Mouse (Mus musculus): ENCODE results near the gene Lmna.

Gene Lmna

GRCm38 (mm10) chr3:88446471-88447123 lies 63.2 kb downstream of the Lmna start:
- no peak for DNase-seq (ENCODE audit: low spot score)

GRCm38 (mm10) chr3:88442888-88443287 lies 66.9 kb downstream of the Lmna start:
- DNase-seq (ENCODE audit: low spot score) = no peak

DNA sequence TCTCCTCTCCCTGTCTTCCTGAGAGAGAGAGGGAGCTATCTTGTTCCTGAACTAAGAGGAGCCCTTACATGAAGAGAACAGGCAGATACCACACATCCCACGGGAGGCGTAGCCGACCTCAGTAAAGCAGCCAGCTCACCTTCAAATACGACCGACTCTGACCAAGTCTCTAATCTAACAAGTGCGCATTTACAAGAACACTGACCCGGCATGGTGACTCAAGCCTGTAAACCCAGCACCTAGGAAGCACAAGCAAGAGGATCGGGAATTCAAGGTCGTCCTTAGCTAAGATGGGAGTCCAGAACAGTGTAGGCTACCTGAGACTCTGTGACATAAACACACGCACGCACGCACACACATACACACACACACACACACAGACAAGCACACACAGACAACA lies 67.3 kb downstream of the Lmna start:
- no peak for DNase-seq (ENCODE audit: low spot score)

- peak; percentile 78 for DNase-seq (ENCODE audit: low spot score)
These were observed 69.0 kb downstream of the Lmna start for GRCm38 (mm10) chr3:88440500-88441381.

DNA sequence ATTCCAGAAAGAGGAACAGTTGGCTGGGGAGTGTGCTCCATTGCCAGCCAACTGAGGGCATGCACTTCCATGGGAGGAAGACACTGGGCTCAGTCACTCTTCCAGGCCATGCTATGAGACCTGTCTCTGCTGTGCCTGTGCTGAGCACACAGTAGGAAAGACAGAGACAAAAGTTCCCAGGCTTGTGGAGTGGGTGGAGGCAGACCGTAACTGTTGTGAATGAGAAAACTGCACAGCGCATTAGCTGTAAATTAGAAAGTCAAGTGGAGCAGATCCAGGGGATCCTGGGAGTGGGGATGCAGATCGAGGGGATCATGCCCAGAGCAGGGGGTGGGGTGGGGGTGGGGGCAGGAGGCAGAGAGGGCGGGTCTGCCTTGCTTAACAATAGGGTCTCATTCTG lies 70.2 kb downstream of the Lmna start:
- no peak for DNase-seq (ENCODE audit: low spot score)

DNA sequence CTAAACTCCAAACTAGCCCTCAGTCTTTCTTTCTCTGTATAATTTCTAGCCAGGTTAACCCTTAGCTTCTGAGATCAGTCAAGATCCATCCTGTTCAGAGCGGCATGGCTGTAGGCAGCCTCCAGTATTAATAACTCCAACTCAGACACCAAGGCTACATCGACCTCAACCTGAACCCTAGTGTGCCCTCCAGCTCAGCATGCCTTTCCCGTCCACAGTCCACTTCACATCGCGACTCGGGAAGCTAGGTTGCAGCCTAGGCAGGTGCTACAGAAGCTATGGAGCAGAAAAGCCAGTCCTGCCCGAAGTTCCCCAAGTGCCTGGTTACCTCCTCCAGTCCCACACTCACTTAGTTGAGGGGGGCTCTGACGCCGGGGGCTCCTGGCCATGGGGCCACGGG lies 72.3 kb downstream of the Lmna start:
- DNase-seq (ENCODE audit: low spot score) = no peak

- peak; percentile 87 for DNase-seq (ENCODE audit: low spot score)
These were observed 73.2 kb downstream of the Lmna start for GRCm38 (mm10) chr3:88436395-88437201.

DNA sequence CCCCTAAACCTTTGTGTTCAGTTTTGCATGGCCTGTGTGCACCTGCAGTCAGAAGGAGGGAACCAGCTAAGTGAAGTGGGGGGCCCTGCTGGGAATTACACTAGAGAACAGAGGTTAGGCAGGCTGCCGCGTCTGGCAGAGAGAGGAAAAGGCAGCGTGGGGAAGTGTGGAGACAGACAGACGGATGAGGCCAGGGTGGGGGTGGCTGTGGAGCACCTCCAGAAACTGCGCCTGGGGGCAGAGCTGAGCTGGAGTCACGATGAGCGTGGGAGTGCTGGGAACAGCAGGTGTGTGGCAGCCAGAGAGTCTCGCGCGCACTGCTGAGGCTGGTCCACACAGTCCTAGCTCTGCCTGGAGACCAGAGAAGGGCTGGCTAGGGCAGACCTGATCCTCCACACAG lies 74.2 kb downstream of the Lmna start:
- DNase-seq (ENCODE audit: low spot score) = no peak

Measured in retina, embryonic 14.5 days (tissue).